Mouse (Mus musculus) hindbrain, embryonic 12.5 days (tissue): ENCODE data around the gene Prr15. TPM values are rescaled to one million over a fixed set of nuclear protein-coding genes. Genes with fewer than 3 reads are reported as not detected.

Source experiments
- ATAC-seq: fragments of 200-750 bp; cut with Nextera tagmentation; 2 replicates; pipeline ENCODE4 v1.8.0; 2017; ENCODE audit warnings: moderate TSS enrichment; ENCODE audit not compliant: low FRiP score
- H3K27ac ChIP-seq: fragments of 300-500 bp; sonication (generic); 2 replicates; pipeline ENCODE4 v1.5.1; 2016; ENCODE audit warnings: mild to moderate bottlenecking
- H3K27me3 ChIP-seq: fragments of 300-500 bp; sonication (generic); 2 replicates; pipeline ENCODE4 v1.6.1; 2016; ENCODE audit warnings: mild to moderate bottlenecking
- H3K36me3 ChIP-seq: fragments of 300-500 bp; sonication (generic); 2 replicates; pipeline ENCODE4 v1.6.1; 2016; ENCODE audit warnings: mild to moderate bottlenecking
- H3K4me1 ChIP-seq: fragments of 300-500 bp; sonication (generic); 2 replicates; pipeline ENCODE4 v1.6.1; 2016
- H3K4me2 ChIP-seq: fragments of 300-500 bp; sonication (generic); replicated peaks from 2 replicates; pipeline ENCODE4 v1.6.1; 2016; ENCODE audit warnings: mild to moderate bottlenecking
- H3K4me3 ChIP-seq: fragments of 300-500 bp; sonication (generic); 2 replicates; pipeline ENCODE4 v1.5.1; 2016; ENCODE audit warnings: mild to moderate bottlenecking
- H3K9ac ChIP-seq: fragments of 300-500 bp; sonication (generic); 2 replicates; pipeline ENCODE4 v1.6.1; 2016; ENCODE audit warnings: mild to moderate bottlenecking, moderate library complexity
- H3K9me3 ChIP-seq: fragments of 300-500 bp; sonication (generic); replicated peaks from 2 replicates; pipeline ENCODE4 v1.6.1; 2016; ENCODE audit warnings: mild to moderate bottlenecking
- WGBS: fragments of 180-500 bp; shearing (Covaris S2); methylation state at CpG from one replicate; pipeline ENCODE4 v1.1.7; 2016; 5-methylcytosine and 5-hydroxymethylcytosine counted together
- polyA plus RNA-seq: library from polyadenylated mRNA; unstranded; fragments of >200 nt; fragmentation: Nextera tagmentation; extraction: Ambion mirVana; gene quantifications from 2 replicates; pipeline ENCODE4 v1.2.1, GENCODE M21; 2016

Prr15 gene
- polyA plus RNA-seq, 1 experiment from 2014 or later: 1.7 TPM

- no peak overlapping the region for H3K27ac ChIP-seq
Measured at GRCm38 (mm10) chr6:54333652-54334396, 8.2 kb downstream of the Prr15 start.

GRCm38 (mm10) chr6:54337321-54337720 lies 11.7 kb downstream of the Prr15 start:
- WGBS: 78% methylated on average over 6 of the region's 6 CpGs
- Histone ChIP-seq H3K9me3 (no peaks in the 10 kb centered on the region), H3K36me3 (no peaks in the 10 kb centered on the region)

More at GRCm38 (mm10) chr6:54333652-54334396, 8.2 kb downstream of the Prr15 start:
- WGBS: 52% methylated on average over 9 of the region's 9 CpGs
- Histone ChIP-seq H3K9me3 (no peaks in the 10 kb centered on the region), H3K27me3 (peaks cover 14% of the 10 kb centered on the region), H3K4me3 (no peak overlapping the region), H3K36me3 (no peaks in the 10 kb centered on the region), H3K4me2 (no peak overlapping the region), H3K4me1 (peaks cover 5% of the 10 kb centered on the region), H3K9ac (no peak overlapping the region)
- no peak for ATAC-seq

GRCm38 (mm10) chr6:54341133-54341532 lies 15.5 kb downstream of the Prr15 start:
- Histone ChIP-seq H3K9ac (no peak overlapping the region), H3K36me3 (no peaks in the 10 kb centered on the region), H3K4me2 (no peak overlapping the region), H3K27me3 (no peaks in the 10 kb centered on the region), H3K9me3 (no peaks in the 10 kb centered on the region), H3K27ac (no peak overlapping the region), H3K4me3 (no peak overlapping the region), H3K4me1 (no peaks in the 10 kb centered on the region)
- ATAC-seq: no peak
- WGBS: 82% methylated on average over 5 of the region's 5 CpGs

More at GRCm38 (mm10) chr6:54337321-54337720, 11.7 kb downstream of the Prr15 start:
- Histone ChIP-seq H3K9ac (no peak overlapping the region), H3K27ac (no peak overlapping the region), H3K4me3 (no peak overlapping the region), H3K27me3 (no peaks in the 10 kb centered on the region; the same call in 1 of the 2 replicates), H3K4me2 (no peak overlapping the region), H3K4me1 (peaks cover 3% of the 10 kb centered on the region)
- ATAC-seq: no peak

GRCm38 (mm10) chr6:54342223-54342622 lies 16.6 kb downstream of the Prr15 start:
- H3K9ac ChIP-seq: no peak overlapping the region
- ATAC-seq: no peak
- no peak overlapping the region for H3K4me2 ChIP-seq
- H3K4me1 ChIP-seq: no peaks in the 10 kb centered on the region
- WGBS: 89% methylated on average over 10 of the region's 10 CpGs
- no peak overlapping the region for H3K27ac ChIP-seq
- no peaks in the 10 kb centered on the region for H3K36me3 ChIP-seq
- H3K9me3 ChIP-seq: no peaks in the 10 kb centered on the region
- no peak overlapping the region for H3K4me3 ChIP-seq
- no peaks in the 10 kb centered on the region for H3K27me3 ChIP-seq

GRCm38 (mm10) chr6:54351860-54352259 lies 26.2 kb downstream of the Prr15 start:
- no peak overlapping the region for H3K4me2 ChIP-seq
- no peaks in the 10 kb centered on the region for H3K27me3 ChIP-seq
- no peak overlapping the region for H3K4me3 ChIP-seq
- no peak for ATAC-seq
- H3K4me1 ChIP-seq: peaks cover 3% of the 10 kb centered on the region; the same call in 1 of the 2 replicates
- WGBS: 84% methylated on average over 5 of the region's 5 CpGs
- no peaks in the 10 kb centered on the region for H3K36me3 ChIP-seq
- no peaks in the 10 kb centered on the region for H3K9me3 ChIP-seq
- H3K9ac ChIP-seq: no peak overlapping the region
- no peak overlapping the region for H3K27ac ChIP-seq

- no peaks in the 10 kb centered on the region for H3K9me3 ChIP-seq
- no peaks in the 10 kb centered on the region for H3K27me3 ChIP-seq
- no peaks in the 10 kb centered on the region for H3K36me3 ChIP-seq
- H3K4me1 ChIP-seq: peaks cover 3% of the 10 kb centered on the region; the same call in 1 of the 2 replicates
- no peak overlapping the region for H3K27ac ChIP-seq
- H3K4me2 ChIP-seq: no peak overlapping the region
- no peak for ATAC-seq
- WGBS: 59% methylated on average over 14 of the region's 14 CpGs
- H3K9ac ChIP-seq: no peak overlapping the region
- no peak overlapping the region for H3K4me3 ChIP-seq
Measured at GRCm38 (mm10) chr6:54352931-54353690, 27.5 kb downstream of the Prr15 start.

- H3K4me1 ChIP-seq: peaks cover 3% of the 10 kb centered on the region; the same call in 1 of the 2 replicates
- H3K9me3 ChIP-seq: no peaks in the 10 kb centered on the region
- 90% methylated on average over 5 of the region's 5 CpGs for WGBS
- no peak overlapping the region for H3K4me3 ChIP-seq
- no peaks in the 10 kb centered on the region for H3K36me3 ChIP-seq
- no peaks in the 10 kb centered on the region for H3K27me3 ChIP-seq
- H3K4me2 ChIP-seq: no peak overlapping the region
- H3K27ac ChIP-seq: no peak overlapping the region
- H3K9ac ChIP-seq: no peak overlapping the region
- ATAC-seq: no peak
Measured at GRCm38 (mm10) chr6:54353698-54354097, 28.1 kb downstream of the Prr15 start.

- no peaks in the 10 kb centered on the region for H3K27me3 ChIP-seq
- H3K9me3 ChIP-seq: 0 out of 2 replicates have a peak, but pooled peaks cover 3% of the 10 kb centered on the region
- no peak overlapping the region for H3K27ac ChIP-seq
- H3K4me1 ChIP-seq: peaks cover 3% of the 10 kb centered on the region; the same call in 1 of the 2 replicates
- H3K4me2 ChIP-seq: no peak overlapping the region
- H3K4me3 ChIP-seq: no peak overlapping the region
- H3K36me3 ChIP-seq: no peaks in the 10 kb centered on the region
- WGBS: 77% methylated on average over 6 of the region's 6 CpGs
- no peak overlapping the region for H3K9ac ChIP-seq
- ATAC-seq: no peak
Measured at GRCm38 (mm10) chr6:54355626-54356025, 30.0 kb downstream of the Prr15 start.

GRCm38 (mm10) chr6:54362526-54363324 lies 37.1 kb downstream of the Prr15 start:
- WGBS: 89% methylated on average over 12 of the region's 12 CpGs
- no peak overlapping the region for H3K9ac ChIP-seq
- no peak overlapping the region for H3K27ac ChIP-seq
- no peak for ATAC-seq
- no peaks in the 10 kb centered on the region for H3K36me3 ChIP-seq
- no peak overlapping the region for H3K4me2 ChIP-seq
- no peak overlapping the region for H3K4me3 ChIP-seq
- H3K9me3 ChIP-seq: 0 out of 2 replicates have a peak, but pooled peaks cover 3% of the 10 kb centered on the region
- peaks cover 4% of the 10 kb centered on the region; the same call in 1 of the 2 replicates for H3K27me3 ChIP-seq
- H3K4me1 ChIP-seq: no peaks in the 10 kb centered on the region

- no peak for ATAC-seq
- Histone ChIP-seq H3K4me2 (no peak overlapping the region), H3K36me3 (no peaks in the 10 kb centered on the region), H3K4me3 (no peak overlapping the region), H3K27ac (no peak overlapping the region), H3K4me1 (peaks cover 3% of the 10 kb centered on the region), H3K27me3 (peaks cover 4% of the 10 kb centered on the region; the same call in 1 of the 2 replicates), H3K9me3 (0 out of 2 replicates have a peak, but pooled peaks cover under 1% of the 10 kb centered on the region), H3K9ac (no peak overlapping the region)
- WGBS: 46% methylated on average over 12 of the region's 12 CpGs
Measured at GRCm38 (mm10) chr6:54364406-54365136, 38.9 kb downstream of the Prr15 start.

- H3K9ac ChIP-seq: no peak overlapping the region
- WGBS: 85% methylated on average over 5 of the region's 5 CpGs
- no peak for ATAC-seq
Measured at GRCm38 (mm10) chr6:54366607-54367006, 41.0 kb downstream of the Prr15 start.

More at GRCm38 (mm10) chr6:54366607-54367006, 41.0 kb downstream of the Prr15 start:
- H3K36me3 ChIP-seq: no peaks in the 10 kb centered on the region
- H3K9me3 ChIP-seq: no peaks in the 10 kb centered on the region
- H3K4me3 ChIP-seq: no peak overlapping the region
- H3K4me2 ChIP-seq: no peak overlapping the region
- no peak overlapping the region for H3K27ac ChIP-seq
- H3K4me1 ChIP-seq: peaks cover 10% of the 10 kb centered on the region
- H3K27me3 ChIP-seq: peaks cover 4% of the 10 kb centered on the region; the same call in 1 of the 2 replicates
